Mouse (Mus musculus): Measurements from ENCODE around the gene Stx11. TPM values are rescaled to one million over a fixed set of nuclear protein-coding genes. Genes with fewer than 3 reads are reported as not detected.

Stx11 gene
- 10 to 100 TPM; 54.8 to 62.4 TPM for total RNA-seq (2023)

GRCm38 (mm10) chr10:12964151-12965075, at the start of gene Stx11:
Gene Stx11, minus strand, starts transcription at chr10:12964298.

GRCm38 (mm10) chr10:13005043-13005442, 40.9 kb upstream of the Stx11 start, which contains the start of gene Sf3b5:
Gene Sf3b5, plus strand, starts transcription at chr10:13005343.

Other genes with a start within 250 kb of the Stx11 start
- gene Utrn, start 94.9 kb downstream of the Stx11 start, total RNA-seq (2023) = 100 to 1,000 TPM in 1 of 2 experiments, 10 to 100 TPM in 1; 98.5 to 103 TPM
- gene Sf3b5, start 41.0 kb upstream of the Stx11 start, total RNA-seq (2023) = 1 to 10 TPM; 8.6 to 8.8 TPM
- gene Plagl1, start 96.2 kb upstream of the Stx11 start, total RNA-seq (2023) = 1 to 10 TPM in 1 of 2 experiments, under 1 TPM in 1; 0.97 to 1.7 TPM
- gene Zc2hc1b, start 213.7 kb upstream of the Stx11 start, total RNA-seq (2023) = not detected
- 10 to 100 TPM; 47.8 to 50.6 TPM for gene Ltv1, start 228.9 kb upstream of the Stx11 start, total RNA-seq (2023)

All from monocyte, adult 59 days (primary cell).